Mouse (Mus musculus) mature B cell (primary cell): Measurements from ENCODE around the gene Sntb2.
"Not testable (repeated sequence)": the region's sequence is repeated elsewhere in the genome, so short reads cannot be mapped to it uniquely, and the experiment has no call there.

Experiments
- in situ Hi-C: fragments of 300-500 bp; cut with MboI; formaldehyde crosslinking; loops from 2 replicates; pipeline ENCODE4 v1.14.3; 2019

Sntb2 gene

GRCm38 (mm10) chr8:106972538-106973264, 37.2 kb downstream of the Sntb2 start:
- in situ Hi-C loops, result no loop called here

DNA sequence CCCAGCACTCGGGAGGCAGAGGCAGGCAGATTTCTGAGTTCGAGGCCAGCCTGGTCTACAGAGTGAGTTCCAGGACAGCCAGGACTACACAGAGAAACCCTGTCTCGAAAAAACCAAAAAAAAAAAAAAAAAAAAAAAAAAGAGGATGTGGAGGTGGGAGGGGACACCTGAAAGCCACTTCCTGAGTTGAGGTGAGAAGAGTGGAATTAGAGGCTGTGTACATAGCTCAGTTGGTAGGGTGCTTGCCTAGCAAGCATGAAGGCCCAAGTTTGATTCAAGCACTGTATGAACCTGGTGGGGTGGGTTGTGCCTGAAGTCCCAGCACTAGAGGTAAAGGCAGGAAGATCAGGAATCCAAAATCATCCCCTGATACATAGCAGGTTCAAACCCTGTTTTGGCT, 38.0 kb downstream of the Sntb2 start:
- in situ Hi-C loops, result not testable (repeated sequence)

DNA sequence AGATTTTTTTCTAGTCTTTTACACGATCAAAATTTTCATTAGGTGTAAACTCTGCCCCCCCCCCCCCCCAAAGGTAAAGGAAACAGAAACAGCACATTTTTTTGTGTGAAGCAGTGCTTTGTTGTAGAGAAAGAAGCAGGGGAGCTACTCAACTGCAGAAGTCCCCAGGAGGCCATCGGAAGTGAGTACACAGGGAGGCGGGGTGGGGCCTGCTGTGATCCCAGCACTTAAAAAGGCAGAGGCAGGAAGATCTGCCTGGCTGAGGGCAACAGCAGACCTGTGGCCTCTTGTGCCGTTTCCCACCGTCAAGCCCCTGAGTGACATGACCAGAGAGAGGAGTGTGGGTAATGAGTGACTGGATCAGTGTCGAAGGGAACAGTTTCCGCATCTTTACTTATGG, 39.2 kb downstream of the Sntb2 start:
- in situ Hi-C loops, result no loop called here

- in situ Hi-C loops, result no loop called here
Measured at GRCm38 (mm10) chr8:106975764-106976163, 40.2 kb downstream of the Sntb2 start.

DNA sequence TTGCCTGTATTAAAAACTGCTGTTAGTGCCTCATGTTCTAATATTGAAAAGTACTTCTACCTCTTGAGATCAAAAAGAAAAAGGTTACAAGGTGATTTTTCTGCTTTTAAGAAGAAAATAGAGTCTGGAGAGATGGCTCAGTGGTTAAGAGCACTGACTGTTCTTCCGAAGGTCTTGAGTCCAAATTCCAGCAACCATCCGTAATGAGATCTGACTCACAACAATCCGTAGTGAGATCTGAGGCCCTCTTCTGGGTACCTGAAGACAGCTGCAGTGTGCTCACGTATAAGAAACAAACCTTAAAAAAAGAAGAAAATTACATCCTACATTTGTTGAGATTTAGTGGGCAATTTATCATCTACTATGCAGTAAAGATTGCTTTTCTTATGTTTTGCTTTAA, 40.9 kb downstream of the Sntb2 start:
- in situ Hi-C loops, result no loop called here

DNA sequence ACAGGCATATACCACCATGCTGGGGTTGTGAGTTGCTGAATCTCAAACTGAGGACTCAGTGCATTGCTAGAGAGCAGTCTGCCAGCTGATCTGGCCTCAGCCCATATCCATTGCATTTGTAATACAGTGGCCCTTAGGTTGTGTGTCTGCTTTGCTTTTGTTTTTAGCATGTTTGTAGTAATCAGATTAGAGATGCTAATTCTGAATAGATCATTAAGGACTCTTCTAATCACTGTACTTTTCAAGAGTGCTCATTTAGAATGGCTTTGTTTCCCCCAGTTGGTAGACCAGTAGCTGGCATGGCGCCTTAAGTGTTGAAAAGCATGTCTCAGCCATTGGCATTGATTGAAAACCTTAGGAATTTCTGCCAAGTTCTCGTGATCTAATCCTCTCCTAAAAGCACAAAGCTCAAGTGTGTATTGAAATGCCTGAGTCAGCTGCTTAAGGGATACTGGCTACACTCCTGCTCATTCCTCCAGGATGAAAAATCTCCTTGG, 43.3 kb downstream of the Sntb2 start:
- in situ Hi-C loops, result no loop called here

DNA sequence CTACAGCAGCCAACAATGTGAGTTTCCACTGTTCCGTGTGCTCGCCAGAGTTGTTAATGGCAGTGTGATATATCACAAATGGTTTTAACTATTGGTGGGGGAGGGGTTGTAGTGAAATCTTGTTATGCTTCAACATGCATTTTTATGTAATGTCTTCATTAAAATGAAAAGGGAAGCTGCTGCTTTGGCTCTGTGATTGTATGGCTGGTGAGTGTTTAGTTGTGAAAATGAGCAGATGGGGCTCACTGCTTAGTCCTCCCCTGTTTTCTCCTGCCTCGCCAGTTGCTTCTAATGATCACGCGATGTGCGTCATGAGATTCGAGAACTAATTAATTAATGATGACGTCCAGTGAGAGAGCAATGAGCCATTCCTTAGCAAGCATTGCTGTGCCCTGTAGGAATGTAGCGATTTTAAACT, 49.9 kb downstream of the Sntb2 start:
- in situ Hi-C loops, result no loop called here

- in situ Hi-C loops, result no loop called here
Measured at GRCm38 (mm10) chr8:106985951-106986350, 50.4 kb downstream of the Sntb2 start.

DNA sequence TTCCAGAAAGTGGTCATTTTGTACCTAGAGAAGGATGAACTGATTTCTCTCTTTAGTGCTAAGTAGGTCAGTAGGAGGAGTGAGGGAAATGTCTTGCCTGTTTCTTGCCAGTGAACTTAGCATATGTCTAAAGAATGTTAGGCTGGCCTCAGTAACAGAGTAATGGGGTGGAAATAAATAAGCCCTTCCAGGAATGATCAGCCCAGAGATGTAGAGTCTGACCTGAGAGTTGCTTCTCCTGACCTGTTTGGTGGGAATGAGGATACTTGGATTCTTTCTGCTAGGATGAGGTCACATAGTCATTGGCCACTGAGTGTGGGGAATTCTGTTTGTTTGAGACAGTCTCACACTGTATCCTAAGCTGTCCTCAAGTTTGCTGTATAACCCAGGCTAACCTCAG, 52.0 kb downstream of the Sntb2 start:
- in situ Hi-C loops, result no loop called here

GRCm38 (mm10) chr8:106991393-106991792, 55.8 kb downstream of the Sntb2 start:
- in situ Hi-C loops, result no loop called here

GRCm38 (mm10) chr8:106996339-106996738, 60.8 kb downstream of the Sntb2 start:
- in situ Hi-C loops, result not testable (repeated sequence)

DNA sequence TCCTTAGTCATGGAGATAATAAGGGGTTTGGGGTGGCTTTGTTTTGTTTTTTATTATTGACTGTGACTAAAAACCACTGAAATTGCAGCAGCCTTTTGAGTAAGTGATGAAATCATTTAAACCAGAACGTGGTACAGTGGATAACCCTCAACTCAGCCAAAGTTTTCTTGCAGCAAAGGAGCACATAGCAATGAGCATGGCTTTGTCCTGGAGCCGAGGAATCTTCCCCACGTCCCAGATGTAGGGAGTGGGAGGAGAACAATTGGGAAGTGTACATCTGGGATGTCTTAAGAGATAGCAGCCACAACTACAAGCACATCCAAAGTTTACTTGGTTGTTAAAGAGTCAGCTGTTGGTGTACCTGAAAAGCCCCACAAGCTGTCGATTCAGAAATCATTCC, 61.9 kb downstream of the Sntb2 start:
- in situ Hi-C loops, result no loop called here

GRCm38 (mm10) chr8:106999068-106999467, 63.5 kb downstream of the Sntb2 start:
- in situ Hi-C loops, result no loop called here

DNA sequence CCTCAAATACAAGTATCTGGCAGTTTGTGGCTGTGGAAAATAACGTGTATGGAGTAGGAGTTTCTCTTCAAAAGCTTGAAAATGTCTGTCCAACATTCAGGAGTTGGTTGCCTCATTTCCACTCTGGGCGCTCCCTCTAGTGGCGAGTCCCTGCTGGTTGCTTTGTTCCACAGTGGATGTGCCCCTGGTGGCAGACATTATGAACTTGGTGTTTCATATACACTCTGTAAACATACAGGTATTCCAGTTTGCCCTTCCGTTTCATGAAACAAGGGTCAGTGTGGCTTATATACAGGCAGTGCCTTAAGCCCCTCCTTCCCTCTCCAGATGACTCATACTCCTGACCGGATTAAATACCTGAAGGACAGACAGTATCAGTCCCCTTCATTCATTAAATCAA, 67.0 kb downstream of the Sntb2 start:
- in situ Hi-C loops, result no loop called here

- in situ Hi-C loops, result no loop called here
Measured at GRCm38 (mm10) chr8:107007795-107008194, 72.2 kb downstream of the Sntb2 start.

DNA sequence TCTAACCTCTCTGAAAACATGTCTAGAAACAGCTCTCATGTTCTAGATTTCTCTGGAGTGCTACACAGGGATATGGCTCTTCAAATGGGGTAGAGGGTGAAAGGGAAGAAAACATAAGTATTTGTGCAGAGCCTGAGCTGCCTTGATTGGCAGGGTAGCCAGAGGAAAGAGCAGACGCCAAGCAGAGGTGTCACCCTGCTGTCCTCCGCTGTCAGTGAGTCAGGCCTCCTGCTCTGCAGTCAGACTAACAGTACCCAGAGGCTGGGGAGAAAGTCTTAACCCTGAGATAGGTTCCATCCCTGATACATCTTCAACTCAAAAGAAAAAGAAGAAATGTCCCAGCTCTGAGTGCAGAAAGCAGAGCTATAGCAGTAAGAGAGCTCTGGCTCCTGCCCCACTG, 77.1 kb downstream of the Sntb2 start:
- in situ Hi-C loops, result no loop called here

DNA sequence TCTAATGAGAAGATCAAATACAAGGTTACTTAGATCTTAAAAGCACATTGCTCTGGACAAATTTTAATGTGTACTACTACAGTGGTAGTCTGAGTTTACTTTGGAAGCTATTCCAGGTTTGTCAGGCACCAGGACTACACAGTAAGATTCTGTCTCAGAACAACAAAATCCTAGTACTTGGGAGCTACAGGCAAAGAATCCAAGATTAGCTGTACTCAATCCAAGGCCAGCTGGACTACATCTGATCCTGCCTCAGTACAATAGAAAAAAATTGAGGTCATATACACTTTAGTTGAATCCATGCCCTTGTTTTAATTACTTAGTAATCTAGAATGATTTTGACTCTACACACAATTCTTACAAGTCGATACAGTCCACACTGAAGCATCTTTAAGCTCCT, 79.4 kb downstream of the Sntb2 start:
- in situ Hi-C loops, result no loop called here

GRCm38 (mm10) chr8:107023479-107023878, 87.9 kb downstream of the Sntb2 start:
- in situ Hi-C loops, result no loop called here

DNA sequence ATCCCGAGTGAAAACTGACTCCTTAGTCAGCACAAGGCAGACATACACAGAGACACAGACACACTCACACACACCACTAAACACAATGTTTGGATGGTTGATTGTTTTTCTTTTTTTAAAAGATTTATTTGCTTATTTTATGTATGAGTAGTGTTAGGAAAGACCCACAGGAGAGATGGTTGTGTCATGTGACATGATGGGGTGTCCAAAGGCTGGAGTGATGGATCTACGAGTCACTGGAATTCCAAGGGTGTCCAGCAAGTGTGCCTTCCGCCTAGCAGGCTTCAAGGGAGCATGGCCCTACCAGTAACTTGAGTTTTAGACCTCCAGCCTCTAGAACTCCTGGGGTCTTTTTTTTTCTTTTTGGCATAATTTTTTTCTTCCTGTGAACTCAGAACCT, 93.8 kb downstream of the Sntb2 start:
- in situ Hi-C loops, result no loop called here

- in situ Hi-C loops, result no loop called here
Measured at GRCm38 (mm10) chr8:107030058-107030457, 94.5 kb downstream of the Sntb2 start.

- in situ Hi-C loops, result no loop called here
Measured at GRCm38 (mm10) chr8:107030650-107031576, 95.4 kb downstream of the Sntb2 start, which contains the start of gene Vps4a. TSS of gene Vps4a (plus strand) at chr8:107031222.

DNA sequence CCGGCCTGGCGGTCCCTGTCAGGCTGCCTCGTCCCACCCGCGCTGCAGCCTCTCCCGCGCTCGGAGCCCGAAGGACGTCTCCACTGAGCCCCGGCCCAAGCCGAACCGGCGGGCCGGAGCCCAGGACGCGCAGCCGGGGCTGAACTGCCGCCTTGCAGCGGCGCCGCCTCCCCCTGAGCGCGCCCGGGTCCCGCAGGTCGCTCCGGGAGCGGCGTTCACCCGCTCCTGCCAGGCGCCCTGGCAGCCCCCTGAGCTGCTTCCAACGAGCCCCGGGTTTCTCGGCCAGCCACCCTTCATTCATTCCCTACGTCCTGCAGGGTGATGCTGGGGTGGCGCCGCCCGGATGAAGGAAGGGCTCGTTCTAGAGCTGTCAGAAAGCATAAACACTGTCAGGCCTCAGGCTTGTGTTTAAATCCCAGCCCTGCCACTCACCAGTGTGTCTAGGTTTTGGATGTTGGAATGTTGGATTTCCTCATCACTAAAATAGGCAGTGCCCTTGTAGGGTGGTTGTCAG, 96.1 kb downstream of the Sntb2 start:
- in situ Hi-C loops, result no loop called here

- in situ Hi-C loops, result not testable (repeated sequence)
Measured at GRCm38 (mm10) chr8:107033609-107034008, 98.1 kb downstream of the Sntb2 start.
